Mouse (Mus musculus): ENCODE data around the gene Tmem191c. TPM values are rescaled to one million over a fixed set of nuclear protein-coding genes. Genes with fewer than 3 reads are reported as not detected.

The Tmem191c gene
- total and polyA plus RNA-seq, 3 experiments: 3.3 to 7.5 TPM; not detected in 1

DNA sequence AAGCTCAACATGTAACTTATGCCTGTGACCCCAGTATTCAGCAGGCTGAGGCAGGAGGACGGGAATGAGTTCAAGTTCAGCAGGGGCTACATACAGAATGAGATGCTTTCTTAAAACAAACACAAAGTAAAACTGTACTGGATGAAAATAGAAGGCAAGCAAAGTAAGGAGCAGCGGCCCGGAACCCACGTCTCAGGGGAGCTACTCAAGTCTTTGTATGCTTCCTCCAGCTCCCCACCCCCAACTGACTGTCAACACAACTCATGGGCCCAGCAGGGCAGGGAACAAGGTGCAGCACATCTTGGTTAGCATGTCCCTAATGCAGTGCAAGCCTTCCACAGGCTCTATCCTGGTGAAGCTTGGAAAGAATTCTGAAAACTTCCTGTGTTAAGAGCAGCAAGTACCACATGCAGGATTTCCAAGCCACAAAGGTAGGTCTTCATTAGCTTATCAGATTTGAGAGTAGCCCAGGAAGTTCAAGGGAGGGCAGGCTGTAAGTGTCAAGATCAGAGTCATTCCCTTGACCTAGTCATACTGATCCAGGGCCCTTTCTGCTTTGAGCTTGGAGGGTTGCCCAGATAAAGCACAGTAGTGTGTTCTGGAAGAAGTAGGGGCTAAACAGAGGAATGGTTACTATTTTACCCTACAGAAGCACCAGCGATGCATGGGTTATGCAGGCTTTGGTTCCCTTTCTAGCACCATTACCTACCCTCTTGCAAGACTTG is 27.8 kb downstream of the Tmem191c start:
- TF ChIP-seq ZNF384 (IDR thresholded peaks at IDR 0.05; ENCODE audit: low read depth, low read length) (no peak), CHD1 (IDR thresholded peaks at IDR 0.05; ENCODE audit: low read depth, low read length) (no peak), JUND (IDR thresholded peaks at IDR 0.05; ENCODE audit: low read depth, low read length) (no peak), ZKSCAN1 (IDR thresholded peaks at IDR 0.05; ENCODE audit: low read depth, low read length) (no peak), NRF1 (IDR thresholded peaks at IDR 0.05; ENCODE audit: insufficient read depth, low read depth, low read length, poor library complexity, severe bottlenecking) (no peak), CTCF (IDR thresholded peaks at IDR 0.05 in 2 of 3, conservative IDR thresholded peaks at IDR 0.05 in 1 of 3; ENCODE audit: control insufficient read depth in 1 of 3, insufficient read depth in 1 of 3, low read depth in 2 of 3, low read length in 3 of 3, poor library complexity in 1 of 3, severe bottlenecking in 1 of 3) (no peak; a peak in 1 of 6 replicates), E2F4 (IDR thresholded peaks at IDR 0.05; ENCODE audit: borderline replicate concordance, low read depth, low read length) (no peak), NELFE (IDR thresholded peaks at IDR 0.05; ENCODE audit: low read depth, low read length) (no peak), KAT2A (conservative IDR thresholded peaks at IDR 0.05; ENCODE audit: low read depth, low read length) (no peak), HCFC1 (IDR thresholded peaks at IDR 0.05; ENCODE audit: low read depth, low read length) (no peak), UBTF (IDR thresholded peaks at IDR 0.05; ENCODE audit: borderline replicate concordance, insufficient read depth, low read depth, low read length) (no peak), USF2 (IDR thresholded peaks at IDR 0.05; ENCODE audit: borderline replicate concordance in 1 of 2, insufficient read depth in 1 of 2, low read depth in 1 of 2, low read length in 2 of 2) (no peak), TAL1 (IDR thresholded peaks at IDR 0.05; ENCODE audit: low read length) (no peak), ELF1 (IDR thresholded peaks at IDR 0.05; ENCODE audit: low read depth, low read length) (no peak), MAFK (IDR thresholded peaks at IDR 0.05; ENCODE audit: borderline replicate concordance, low read depth, low read length) (no peak), EP300 (IDR thresholded peaks at IDR 0.05; ENCODE audit: low read depth in 1 of 2, low read length in 2 of 2) (no peak), MYB (IDR thresholded peaks at IDR 0.05; ENCODE audit: low read depth, low read length) (no peak)
- DNase-seq (ENCODE audit: low read depth, low spot score): no peak
- no peak overlapping the region for H3K27ac ChIP-seq (ENCODE audit: control insufficient read depth, low read depth, low read length)
- H3K27me3 ChIP-seq (ENCODE audit: control insufficient read depth in 1 of 2, insufficient read depth in 2 of 2, low read length in 2 of 2): no peaks in the 10 kb centered on the region
- H3K36me3 ChIP-seq (ENCODE audit: control insufficient read depth in 1 of 2, insufficient read depth in 2 of 2, low read length in 2 of 2): peaks cover 0 to 3% of the 10 kb centered on the region in 2 experiments; a peak in 2 of 4 replicates
- no peak overlapping the region for H3K9ac ChIP-seq (ENCODE audit: control insufficient read depth, low read depth, low read length, poor library complexity, severe bottlenecking)
- no peaks in the 10 kb centered on the region for H3K9me3 ChIP-seq (replicated peaks; ENCODE audit: insufficient read depth, low read length)
- no peak overlapping the region for H3K4me3 ChIP-seq (ENCODE audit: control insufficient read depth in 1 of 2, insufficient read depth in 1 of 2, low read depth in 2 of 2, low read length in 2 of 2)
- no peaks in the 10 kb centered on the region for H3K79me2 ChIP-seq (ENCODE audit: control insufficient read depth, insufficient read depth, low read length, poor library complexity)
- H3K4me1 ChIP-seq (ENCODE audit: control insufficient read depth in 1 of 2, insufficient read depth in 2 of 2, low read length in 2 of 2): no peaks in the 10 kb centered on the region

GRCm38 (mm10) chr16:17307461-17307860 is 31.6 kb downstream of the Tmem191c start:
- no peaks in the 10 kb centered on the region for H3K79me2 ChIP-seq (ENCODE audit: control insufficient read depth, insufficient read depth, low read length, poor library complexity)
- no peak for DNase-seq (ENCODE audit: low read depth, low spot score)
- no peak overlapping the region for H3K4me3 ChIP-seq (ENCODE audit: control insufficient read depth in 1 of 2, insufficient read depth in 1 of 2, low read depth in 2 of 2, low read length in 2 of 2)
- TF ChIP-seq MEF2A (IDR thresholded peaks at IDR 0.05; ENCODE audit: extremely low read depth, insufficient replicate concordance, low read depth, low read length, poor library complexity, severe bottlenecking): no peak
- no peak for TF ChIP-seq USF2 (IDR thresholded peaks at IDR 0.05; ENCODE audit: borderline replicate concordance in 1 of 2, insufficient read depth in 1 of 2, low read depth in 1 of 2, low read length in 2 of 2)
- no peak for TF ChIP-seq NELFE (IDR thresholded peaks at IDR 0.05; ENCODE audit: low read depth, low read length)
- TF ChIP-seq MYC (IDR thresholded peaks at IDR 0.05; ENCODE audit: low read depth, low read length): no peak
- no peak for TF ChIP-seq GABPA (IDR thresholded peaks at IDR 0.05; ENCODE audit: low read depth, low read length)
- TF ChIP-seq MAFK (IDR thresholded peaks at IDR 0.05; ENCODE audit: borderline replicate concordance, low read depth, low read length): no peak
- TF ChIP-seq CTCF (IDR thresholded peaks at IDR 0.05 in 2 of 3, conservative IDR thresholded peaks at IDR 0.05 in 1 of 3; ENCODE audit: control insufficient read depth in 1 of 3, insufficient read depth in 1 of 3, low read depth in 2 of 3, low read length in 3 of 3, poor library complexity in 1 of 3, severe bottlenecking in 1 of 3): no peak
- TF ChIP-seq TAL1 (IDR thresholded peaks at IDR 0.05; ENCODE audit: low read length): no peak
- TF ChIP-seq TBP (IDR thresholded peaks at IDR 0.05; ENCODE audit: low read depth, low read length): no peak
- TF ChIP-seq UBTF (IDR thresholded peaks at IDR 0.05; ENCODE audit: borderline replicate concordance, insufficient read depth, low read depth, low read length): no peak
- no peak for TF ChIP-seq CHD1 (IDR thresholded peaks at IDR 0.05; ENCODE audit: low read depth, low read length)
- TF ChIP-seq KAT2A (conservative IDR thresholded peaks at IDR 0.05; ENCODE audit: low read depth, low read length): no peak
- TF ChIP-seq ZC3H11A (IDR thresholded peaks at IDR 0.05; ENCODE audit: low read depth, low read length): no peak
- TF ChIP-seq E2F4 (IDR thresholded peaks at IDR 0.05; ENCODE audit: borderline replicate concordance, low read depth, low read length): no peak
- TF ChIP-seq RAD21 (IDR thresholded peaks at IDR 0.05; ENCODE audit: low read depth, low read length): no peak
- TF ChIP-seq JUND (IDR thresholded peaks at IDR 0.05; ENCODE audit: low read depth, low read length): no peak
- no peak for TF ChIP-seq CHD2 (IDR thresholded peaks at IDR 0.05; ENCODE audit: low read length)
- TF ChIP-seq USF1 (IDR thresholded peaks at IDR 0.05; ENCODE audit: low read depth, low read length): no peak
- TF ChIP-seq MXI1 (IDR thresholded peaks at IDR 0.05; ENCODE audit: low read depth, low read length): no peak
- H3K27me3 ChIP-seq (ENCODE audit: control insufficient read depth in 1 of 2, insufficient read depth in 2 of 2, low read length in 2 of 2): no peaks in the 10 kb centered on the region
- H3K27ac ChIP-seq (ENCODE audit: control insufficient read depth, low read depth, low read length): no peak overlapping the region
- peaks cover 0 to 1% of the 10 kb centered on the region in 2 experiments; a peak in 2 of 4 replicates for H3K36me3 ChIP-seq (ENCODE audit: control insufficient read depth in 1 of 2, insufficient read depth in 2 of 2, low read length in 2 of 2)
- H3K9ac ChIP-seq (ENCODE audit: control insufficient read depth, low read depth, low read length, poor library complexity, severe bottlenecking): no peak overlapping the region
- H3K4me1 ChIP-seq (ENCODE audit: control insufficient read depth in 1 of 2, insufficient read depth in 2 of 2, low read length in 2 of 2): no peaks in the 10 kb centered on the region
- no peaks in the 10 kb centered on the region for H3K9me3 ChIP-seq (replicated peaks; ENCODE audit: insufficient read depth, low read length)

Data from MEL (cell line).